Mouse (Mus musculus) frontal cortex, postnatal 14 days (tissue): ENCODE data around the gene Bcl11b.

Source experiments
- DNase-seq, 2 experiments: peaks; one replicate each; pipeline ENCODE4 v3.0.0; 2022; ENCODE audit warnings: low spot score in 2 of 2

The Bcl11b gene

DNA sequence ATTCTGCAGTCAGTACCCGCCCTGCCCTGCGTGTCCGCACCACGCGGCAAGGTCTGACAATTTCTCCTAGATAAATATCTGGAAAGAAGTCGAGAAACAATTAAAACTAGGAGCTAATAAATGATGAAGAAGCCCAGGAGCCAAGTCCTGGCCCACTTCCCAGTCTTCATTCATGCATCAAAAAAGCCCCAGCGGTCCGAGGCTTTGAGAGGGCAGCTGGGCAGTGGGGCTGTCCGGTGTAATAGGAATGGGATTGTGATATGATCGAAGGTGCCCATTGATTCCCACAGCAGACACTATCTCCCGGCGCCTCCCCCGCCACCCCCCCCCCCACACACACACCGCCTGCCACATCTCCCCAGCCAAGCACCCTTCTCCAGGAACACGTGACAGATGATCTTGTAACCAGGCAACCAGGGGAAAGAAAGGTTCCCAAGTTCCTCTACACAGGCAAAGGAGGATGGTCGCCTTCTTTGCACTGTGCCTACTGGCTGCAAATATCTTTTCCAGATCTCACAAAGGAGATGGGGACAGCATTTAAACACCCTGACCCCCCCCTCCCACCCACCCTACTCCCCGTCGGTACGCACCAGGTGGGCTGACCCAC lies 68.5 kb downstream of the Bcl11b start:
- DNase-seq, result no peak

DNA sequence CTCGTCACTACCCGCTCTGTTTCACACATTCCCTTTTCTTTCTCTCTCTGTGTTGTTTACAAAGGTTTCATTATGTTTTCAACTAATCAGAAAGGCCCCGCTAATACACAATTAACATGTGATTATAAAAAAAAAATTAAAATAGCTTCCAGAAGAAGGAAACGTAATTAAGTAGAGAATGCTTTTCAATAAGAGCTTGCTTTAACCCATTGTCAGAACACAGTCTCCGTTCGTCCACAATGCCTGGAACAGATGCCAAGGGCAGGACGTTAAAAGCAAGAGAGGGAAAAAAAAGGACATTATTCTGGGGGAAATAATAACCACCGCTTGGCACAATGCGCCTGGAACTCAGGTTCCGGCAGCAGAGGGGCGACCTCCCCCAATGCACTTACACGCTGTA lies 71.3 kb downstream of the Bcl11b start:
- DNase-seq, result no peak

DNA sequence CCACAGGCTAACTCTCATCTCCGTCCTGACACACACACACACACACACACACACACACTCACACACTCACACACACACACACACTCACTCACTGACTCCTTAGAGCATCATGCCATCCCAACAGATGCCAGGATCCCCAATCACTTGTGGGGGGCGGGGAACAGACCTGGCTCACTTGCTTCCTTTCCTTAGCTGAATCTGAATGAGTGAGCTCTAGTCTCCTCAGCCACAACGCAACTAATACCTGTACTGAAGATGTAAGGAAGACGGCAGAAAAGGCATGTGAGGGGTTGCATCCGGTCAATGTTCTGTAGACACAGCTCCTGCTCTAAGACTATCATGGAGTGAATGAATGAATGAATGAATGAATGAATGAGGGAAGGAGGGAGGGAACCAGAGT lies 71.9 kb downstream of the Bcl11b start:
- no peak for DNase-seq

DNA sequence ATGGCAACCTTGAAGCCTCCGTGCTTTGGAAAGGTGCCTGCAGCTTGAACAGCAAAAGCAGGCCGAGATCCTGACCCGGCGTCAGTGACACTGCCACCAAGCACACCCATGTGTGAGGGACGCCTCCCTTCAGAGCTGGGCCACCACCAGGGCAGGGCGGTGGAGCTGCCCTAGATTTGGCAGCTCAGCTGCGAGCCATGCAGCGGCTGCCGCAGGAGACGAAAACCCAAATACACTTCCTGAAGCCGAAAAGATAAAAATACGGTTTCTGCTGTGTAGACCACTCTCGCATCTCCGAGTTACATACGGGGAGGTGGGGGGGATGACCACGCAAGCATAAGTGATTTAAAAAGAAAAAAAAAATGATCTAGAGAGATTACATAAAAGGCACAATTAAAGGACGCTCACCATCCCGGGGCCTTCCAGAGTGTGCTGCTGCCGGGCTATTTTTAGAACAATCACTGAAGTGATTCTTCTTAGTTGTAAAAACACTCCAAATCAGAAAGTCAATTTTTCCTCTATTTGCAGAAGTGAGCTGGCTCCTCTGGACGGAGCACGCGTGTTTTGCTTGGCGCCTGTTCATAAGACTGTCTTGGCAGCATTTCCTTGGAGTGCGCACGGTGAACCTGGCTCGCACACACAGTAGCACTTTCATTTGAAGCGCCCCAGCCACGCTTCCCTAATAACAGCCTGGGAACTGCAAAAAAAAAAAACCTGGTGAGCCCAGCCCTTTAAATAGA lies 72.6 kb downstream of the Bcl11b start:
- peak; percentile 54 to 57 for DNase-seq

DNA sequence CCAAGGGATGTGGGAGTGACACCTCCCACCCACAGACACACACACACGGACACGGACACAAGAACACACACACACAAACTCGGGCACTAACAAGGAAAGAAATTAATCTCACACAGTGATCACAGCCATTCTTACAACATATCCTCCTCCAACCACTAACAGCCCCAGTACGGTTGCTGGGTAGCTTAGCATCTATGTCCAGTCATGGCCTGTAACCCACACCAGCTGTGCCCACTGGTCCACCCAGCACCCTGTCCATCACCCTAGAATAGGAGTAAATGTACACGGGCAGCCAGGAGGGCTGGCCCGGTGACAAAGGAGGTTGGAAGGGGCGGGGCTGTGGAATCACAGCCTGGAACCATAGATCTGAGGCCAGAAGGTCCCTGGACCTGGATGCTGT lies 74.5 kb downstream of the Bcl11b start:
- no peak for DNase-seq

DNA sequence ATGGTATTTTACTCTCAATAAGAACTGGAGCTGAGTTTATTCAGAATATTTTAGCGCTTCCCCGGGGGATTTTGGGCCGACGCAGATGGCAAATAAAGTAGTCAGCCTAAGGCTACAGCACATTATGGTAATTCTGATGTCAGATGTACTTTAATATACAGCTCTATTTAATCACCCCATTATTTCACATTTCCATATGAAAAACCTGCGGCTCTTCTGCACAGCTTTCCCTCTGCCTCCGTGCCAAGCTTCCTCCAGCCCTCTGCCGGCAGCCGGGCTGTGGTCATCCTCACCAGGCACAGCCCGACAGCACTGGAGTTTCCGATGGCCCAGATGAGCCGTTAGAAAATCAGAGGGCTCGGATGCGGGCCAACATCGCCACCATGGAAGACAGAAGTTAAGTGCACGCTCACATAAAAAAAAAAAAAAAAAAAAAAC lies 74.9 kb downstream of the Bcl11b start:
- no peak for DNase-seq

DNA sequence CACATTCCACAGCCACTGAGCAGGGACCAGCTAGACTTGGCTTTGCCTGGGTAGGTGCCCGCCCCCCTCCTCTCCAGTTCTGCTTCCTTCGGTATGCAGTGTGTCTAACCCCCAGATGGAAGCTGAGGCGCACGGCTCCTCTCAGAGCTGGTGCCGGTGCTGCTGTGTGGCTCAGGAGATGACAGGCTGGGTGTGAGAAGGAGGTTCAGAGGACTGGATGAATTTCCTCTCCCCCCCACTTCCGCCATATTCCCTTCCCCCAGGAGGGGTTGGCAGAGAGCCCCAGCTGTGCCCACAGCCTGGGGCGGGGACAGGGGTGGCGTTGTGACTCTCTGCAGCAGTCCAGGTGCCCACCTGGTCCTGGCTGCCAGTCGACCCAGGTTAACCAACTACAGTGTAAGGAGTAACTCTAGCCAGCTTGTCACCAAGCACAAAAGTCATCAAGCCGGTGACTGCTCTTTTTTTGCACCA lies 75.4 kb downstream of the Bcl11b start:
- DNase-seq, result no peak

DNA sequence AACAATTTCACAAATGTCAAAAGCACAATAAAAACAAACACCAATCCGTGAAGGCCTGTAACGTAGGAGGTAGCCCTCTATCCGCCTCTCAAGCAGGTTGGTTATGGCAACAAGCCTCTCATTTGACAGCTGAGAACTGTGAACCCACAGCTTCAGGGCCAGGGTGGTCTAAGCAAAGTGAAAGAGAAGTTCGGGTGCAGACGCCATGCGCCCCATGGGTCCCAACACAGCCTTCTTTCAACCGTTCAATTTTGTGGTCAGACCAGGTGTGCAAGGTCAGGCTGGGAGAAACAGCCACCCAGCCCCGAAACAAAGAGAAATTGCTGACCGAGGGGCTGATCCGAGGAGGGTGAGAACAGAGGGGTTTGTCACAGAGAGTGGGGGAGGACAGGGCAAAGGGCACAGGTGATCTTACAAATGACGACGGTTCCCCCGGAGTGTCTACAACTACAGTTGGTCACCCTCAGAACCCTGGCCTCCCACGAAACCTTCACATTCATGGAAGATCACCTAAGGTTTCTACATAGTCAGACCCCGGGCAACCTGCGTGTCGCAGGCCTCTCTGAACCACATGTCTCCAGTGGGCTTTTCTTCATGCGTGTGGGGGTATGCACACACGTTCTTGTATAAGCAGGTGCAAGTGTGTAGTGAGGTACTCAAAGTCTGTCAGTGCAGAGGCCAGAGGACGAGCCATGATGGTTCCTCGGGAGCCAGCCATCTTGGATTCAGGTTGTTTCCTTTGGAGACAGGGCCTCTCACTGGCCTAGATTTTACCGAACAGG lies 77.1 kb downstream of the Bcl11b start:
- no peak for DNase-seq

DNA sequence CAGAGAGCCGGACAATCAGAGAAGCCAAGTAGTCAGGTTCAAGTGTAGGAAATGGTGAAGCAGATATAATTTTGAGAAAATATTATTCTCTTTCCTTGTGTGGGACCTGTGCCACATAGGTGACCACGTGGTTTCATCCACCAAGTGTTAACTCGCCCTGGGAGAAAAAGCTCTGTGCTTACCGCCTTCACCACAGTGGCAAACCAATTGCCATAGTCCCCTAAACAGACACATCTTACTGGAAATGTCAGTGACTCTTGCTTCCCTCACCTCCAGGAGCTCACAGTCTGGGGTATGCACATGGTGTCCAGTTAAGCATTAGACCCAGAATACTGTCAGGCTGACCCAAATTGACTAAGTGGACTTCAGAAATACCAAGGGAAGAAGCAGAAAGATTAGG lies 78.7 kb downstream of the Bcl11b start:
- no peak for DNase-seq

DNA sequence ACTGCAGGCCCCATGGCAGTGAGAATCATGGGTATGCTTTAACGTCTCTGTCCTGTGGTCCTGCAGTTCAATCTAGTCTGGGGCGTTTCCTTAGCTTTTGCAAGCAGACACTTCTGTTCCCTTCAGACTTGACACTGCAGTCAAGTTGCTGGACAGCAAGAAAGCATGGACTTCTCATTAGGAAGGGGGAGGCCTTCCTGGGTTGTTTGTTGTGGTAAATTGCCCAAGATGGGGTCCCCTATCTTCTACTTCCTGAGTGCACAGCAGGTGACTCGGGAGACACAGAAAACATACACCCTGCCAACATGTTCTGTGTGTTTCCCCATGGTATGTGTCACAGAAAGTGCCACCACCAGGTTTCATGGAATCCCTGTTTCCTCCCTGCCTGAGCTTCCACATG lies 79.4 kb downstream of the Bcl11b start:
- DNase-seq, result no peak

DNA sequence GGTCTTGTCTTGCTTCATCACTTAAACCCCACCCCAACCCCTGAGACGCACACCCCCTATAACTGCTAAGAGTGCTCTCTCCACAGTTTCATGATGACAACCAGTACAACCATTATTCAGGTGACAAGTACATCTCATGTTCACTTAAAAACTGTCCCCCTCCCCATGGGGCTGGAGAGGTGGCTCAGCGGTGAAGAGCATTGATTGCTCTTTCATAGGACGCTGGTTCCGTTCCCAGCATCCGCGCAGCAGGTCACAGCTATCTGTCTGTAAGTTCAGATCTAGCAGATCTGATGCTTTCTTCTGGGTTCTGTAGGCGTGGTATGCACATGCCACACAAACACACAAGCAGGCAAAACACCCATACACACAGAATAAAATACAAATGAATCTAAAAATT lies 81.2 kb downstream of the Bcl11b start:
- no peak for DNase-seq

DNA sequence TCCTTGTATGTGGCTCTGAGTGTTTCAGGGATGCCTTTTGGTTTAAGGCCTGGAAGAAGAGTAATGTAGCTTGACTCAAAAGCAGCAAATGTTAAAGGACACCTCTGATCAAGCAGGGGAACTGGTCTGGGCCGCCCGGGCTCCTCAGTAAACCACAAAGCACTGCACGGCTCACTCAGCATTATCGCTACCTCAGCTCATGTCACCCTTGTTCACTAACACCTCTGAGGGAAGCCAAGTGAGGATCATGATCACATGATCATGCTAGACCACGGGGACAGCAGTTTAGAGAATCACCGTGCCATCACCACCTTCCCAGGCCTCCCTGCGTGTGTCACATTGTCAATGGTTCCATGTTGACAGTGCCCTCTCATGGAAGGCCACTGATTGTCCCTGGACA lies 81.8 kb downstream of the Bcl11b start:
- no peak for DNase-seq

DNA sequence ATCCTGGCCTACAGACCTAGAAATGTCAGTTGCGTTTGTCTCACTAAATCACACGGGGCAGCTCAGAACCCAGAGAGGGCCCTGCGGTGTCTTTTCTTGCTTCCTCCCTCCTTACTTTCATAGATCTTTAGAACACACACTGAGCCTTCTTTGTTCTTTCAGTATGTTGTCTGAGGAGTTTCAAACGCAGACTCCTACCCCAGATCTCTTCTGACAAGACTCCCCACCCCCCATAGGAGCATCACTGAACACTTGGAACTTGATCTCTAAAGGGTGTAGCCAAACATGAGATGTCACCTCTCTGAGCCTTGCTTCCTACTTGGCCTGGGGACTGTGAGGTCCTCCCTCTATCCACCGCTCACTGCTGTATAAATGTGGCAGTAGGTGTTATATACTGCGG lies 82.2 kb downstream of the Bcl11b start:
- DNase-seq, result no peak

DNA sequence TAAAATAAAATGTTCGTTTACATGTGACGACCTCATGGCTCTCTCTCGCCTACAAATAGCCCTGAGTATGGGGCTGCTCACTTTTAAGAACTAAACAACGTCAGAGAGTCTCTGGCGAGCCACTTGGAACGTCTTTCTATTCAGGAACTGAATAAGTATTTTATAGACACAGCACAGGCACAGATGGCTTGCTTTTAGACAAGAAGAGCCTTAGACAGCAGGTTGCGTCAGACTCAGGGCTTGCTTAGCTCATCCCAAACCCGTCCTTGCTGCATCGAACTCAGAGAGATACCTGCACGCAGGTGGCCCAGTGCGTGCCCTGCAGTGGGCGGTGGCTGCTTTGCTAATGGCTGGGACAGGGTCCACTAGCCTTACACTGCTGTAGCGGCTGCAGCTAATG lies 82.7 kb downstream of the Bcl11b start:
- DNase-seq, result no peak

DNA sequence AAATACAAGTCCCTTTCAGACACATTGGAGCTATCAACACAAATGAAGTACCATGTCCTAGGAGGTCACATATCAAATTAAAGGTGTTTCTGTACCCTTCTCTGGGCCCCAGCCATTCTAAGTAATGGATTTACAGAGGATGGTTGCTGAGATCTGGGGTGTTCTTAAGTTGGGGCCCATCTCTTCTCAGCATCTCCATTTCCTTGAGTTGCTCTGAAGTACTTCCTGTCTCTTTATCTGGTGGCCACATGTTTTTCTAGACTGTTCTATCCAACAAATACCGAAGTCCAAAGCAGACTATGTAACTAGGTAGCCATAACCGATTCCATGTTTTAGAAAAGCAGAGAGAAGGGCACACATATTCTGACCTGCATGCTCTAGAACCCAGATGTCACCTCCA lies 83.3 kb downstream of the Bcl11b start:
- DNase-seq, result no peak

DNA sequence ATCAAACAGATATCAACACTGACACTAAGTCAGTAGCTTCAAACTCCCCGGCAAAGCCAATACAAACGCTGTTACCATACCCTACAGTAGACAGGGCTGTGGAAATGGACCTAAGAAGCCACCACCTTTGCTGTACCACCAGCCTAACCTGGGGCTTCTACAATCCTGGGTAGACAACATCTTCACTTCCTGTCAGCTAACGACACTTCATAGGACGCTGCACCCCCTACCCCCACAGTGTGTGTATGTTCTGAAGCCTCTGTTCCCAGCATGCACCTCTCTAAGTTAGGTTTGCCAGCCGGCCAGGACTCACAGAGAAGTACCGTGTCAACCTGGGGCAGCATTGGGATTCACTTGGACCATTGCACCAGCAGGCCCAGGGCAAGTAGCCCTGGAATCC lies 84.6 kb downstream of the Bcl11b start:
- DNase-seq, result no peak

DNA sequence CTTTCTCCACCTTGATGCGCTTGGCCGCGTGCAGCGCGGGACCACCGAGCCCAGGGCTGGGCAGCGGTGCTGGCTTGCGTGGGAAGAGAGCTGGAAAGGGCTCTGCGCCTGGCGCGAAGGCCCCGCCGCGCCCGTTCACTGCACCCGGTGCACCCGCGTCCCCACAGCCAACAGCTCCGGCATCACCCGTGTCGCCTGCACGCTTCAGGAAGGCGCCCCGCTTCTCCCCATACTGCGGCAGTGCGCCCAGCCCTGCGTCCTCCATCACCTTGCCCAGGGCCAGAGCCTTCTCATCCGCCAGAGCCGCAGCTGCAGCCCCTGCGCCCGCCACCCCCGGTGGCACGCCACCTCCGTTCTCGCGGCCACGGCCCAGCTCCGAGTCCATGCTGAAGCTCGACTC lies 87.4 kb downstream of the Bcl11b start:
- no peak for DNase-seq

DNA sequence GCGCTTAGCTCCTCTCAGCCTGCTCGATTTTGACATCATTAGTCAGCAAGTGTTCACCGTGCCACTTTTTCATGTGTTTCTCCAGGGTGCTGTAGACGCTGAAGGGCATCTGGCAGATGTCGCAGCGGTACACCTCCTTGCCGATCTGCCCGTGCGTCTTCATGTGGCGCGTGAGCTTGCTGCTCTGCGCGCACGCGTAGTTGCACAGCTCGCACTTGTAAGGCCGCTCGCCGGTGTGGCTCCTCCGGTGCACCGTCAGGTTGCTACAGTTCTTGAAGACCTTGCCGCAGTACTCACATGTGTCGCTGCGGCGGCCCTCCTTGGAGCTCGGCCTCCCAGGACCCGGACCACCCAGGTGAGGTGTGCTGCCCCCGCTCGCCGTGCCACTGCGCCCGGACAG lies 88.0 kb downstream of the Bcl11b start:
- DNase-seq, result no peak

DNA sequence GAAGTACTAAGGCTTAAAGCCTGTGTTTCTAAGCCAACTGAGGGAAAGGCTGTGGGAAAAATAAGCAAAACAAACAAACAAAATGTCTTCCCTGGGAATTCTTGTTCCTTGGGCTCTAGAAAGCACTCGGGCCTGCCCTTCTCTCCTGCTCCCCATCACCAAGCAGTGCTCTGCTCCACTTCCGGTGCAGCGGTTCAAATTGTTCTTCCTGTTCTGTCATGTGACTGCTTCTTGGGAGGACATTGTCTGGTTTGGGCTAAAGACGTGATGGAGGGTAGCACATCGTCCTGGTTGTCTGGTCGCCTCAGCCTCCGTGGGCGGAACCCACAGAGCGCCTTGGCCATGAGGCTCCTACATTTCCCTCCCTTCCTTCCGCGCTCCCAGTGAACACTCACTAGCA lies 94.6 kb downstream of the Bcl11b start:
- DNase-seq, result no peak

DNA sequence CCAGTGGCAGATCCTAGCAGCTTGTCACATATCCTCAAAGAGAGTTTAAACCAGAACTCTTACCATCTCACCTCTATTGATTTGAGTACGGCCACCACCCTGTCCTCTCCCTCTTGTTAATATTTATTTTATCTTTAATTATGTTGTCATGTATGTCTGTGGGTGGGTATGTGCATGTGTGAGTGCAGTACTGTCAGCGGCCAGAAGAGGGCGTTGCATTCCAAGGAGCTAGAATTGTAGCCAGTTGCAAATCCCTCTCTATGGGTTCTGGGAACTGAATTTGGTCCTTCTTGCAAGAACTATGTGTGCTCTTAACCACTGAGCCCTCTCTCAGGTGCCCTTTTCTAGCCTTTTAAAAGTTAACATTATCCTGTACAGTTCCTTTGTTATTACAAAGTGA lies 98.1 kb downstream of the Bcl11b start:
- DNase-seq, result no peak

DNA sequence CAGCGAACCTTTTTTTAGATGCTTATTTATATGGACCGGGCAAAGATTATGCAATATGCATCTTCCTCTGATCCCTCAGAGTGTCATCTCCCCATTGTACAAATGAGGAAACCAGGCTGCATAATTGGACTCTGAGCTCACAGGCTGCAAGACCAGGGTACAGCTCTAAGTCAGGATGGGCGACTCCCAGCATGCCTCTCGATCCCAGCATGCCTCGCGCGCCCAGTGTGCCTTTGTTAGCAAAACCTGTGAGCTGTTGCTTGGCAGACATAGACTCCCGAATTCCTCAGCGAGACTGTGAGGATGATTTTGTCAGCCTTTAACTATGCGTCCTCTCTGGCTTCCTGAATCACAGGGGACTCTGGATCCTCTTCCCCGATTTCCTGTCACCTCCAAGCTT lies 98.9 kb downstream of the Bcl11b start:
- DNase-seq, result no peak

DNA sequence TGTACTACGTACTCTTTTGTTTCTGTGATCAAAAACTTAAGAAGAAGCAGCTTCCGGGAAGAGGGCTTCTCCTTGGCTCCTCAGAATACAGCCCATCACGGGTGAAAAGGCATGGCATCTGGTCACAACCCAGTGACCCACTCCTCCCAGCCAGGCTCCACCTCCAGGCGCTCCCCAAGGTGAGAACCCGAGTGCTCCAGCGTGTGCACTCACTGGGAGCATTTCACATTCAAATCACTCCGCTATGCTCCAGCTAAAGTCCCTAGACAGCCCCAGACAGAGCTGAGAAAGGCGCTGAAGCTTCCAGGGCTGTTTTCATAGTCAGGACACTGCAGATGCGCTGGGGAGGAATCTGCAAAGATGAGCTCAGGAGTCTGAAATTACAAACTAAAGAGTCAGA lies 99.5 kb downstream of the Bcl11b start:
- DNase-seq, result no peak

DNA sequence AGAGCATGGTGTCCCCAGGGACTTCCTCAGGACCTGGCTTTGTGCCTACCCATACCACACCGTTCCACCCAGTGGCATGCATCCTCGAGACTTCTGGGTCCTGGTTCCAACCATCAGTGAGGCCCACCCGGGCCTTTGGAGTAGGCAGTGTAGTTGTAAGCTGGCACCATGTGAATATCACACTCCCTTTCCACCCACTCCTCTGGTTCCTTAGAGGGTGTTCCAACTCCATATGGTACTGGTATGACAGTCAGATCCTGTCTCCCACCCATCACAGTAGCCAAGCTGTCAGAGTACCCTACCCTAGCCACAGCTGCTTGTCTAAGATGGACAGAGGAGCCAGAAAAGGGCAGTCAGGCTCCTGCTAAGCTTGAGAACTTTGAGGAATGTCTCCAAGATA lies 112.0 kb downstream of the Bcl11b start:
- no peak for DNase-seq
